Mouse (Mus musculus) hindbrain, postnatal 0 days (tissue): Measurements from ENCODE around the gene Slc6a1. TPM values are rescaled to one million over a fixed set of nuclear protein-coding genes. Genes with fewer than 3 reads are reported as not detected.

Source experiments
- ATAC-seq: fragments of 200-750 bp; cut with Nextera tagmentation; 2 replicates; pipeline ENCODE4 v1.8.0; 2017; ENCODE audit warnings: mild to moderate bottlenecking, moderate TSS enrichment, moderate library complexity
- DNase-seq: peaks from one replicate; pipeline ENCODE4 v3.0.0-alpha.2; 2015; ENCODE audit warnings: low spot score
- H3K27ac ChIP-seq: fragments of 300-500 bp; sonication (generic); 2 replicates; pipeline ENCODE4 v1.5.1; 2014; ENCODE audit warnings: mild to moderate bottlenecking
- H3K27me3 ChIP-seq: fragments of 300-500 bp; sonication (generic); 2 replicates; pipeline ENCODE4 v1.6.1; 2014; ENCODE audit warnings: low read length, mixed read lengths; ENCODE audit not compliant: insufficient read depth
- H3K36me3 ChIP-seq: fragments of 300-500 bp; sonication (generic); 2 replicates; pipeline ENCODE4 v1.6.1; 2014; ENCODE audit warnings: low read length, mixed read lengths; ENCODE audit not compliant: insufficient read depth
- H3K4me1 ChIP-seq: fragments of 300-500 bp; sonication (generic); 2 replicates; pipeline ENCODE4 v1.6.1; 2014; ENCODE audit warnings: antibody characterized with exemption, low read length, mixed read lengths; ENCODE audit not compliant: insufficient read depth
- H3K4me2 ChIP-seq: fragments of 300-500 bp; sonication (generic); 2 replicates; pipeline ENCODE4 v1.6.1; 2014; ENCODE audit warnings: low read depth, mild to moderate bottlenecking, low read length, moderate library complexity, mixed read lengths
- H3K4me3 ChIP-seq: fragments of 300-500 bp; sonication (generic); 2 replicates; pipeline ENCODE4 v1.5.1; 2014; ENCODE audit warnings: low read length
- H3K9ac ChIP-seq: fragments of 300-500 bp; sonication (generic); replicated peaks from 2 replicates; pipeline ENCODE4 v1.6.1; 2014; ENCODE audit warnings: mild to moderate bottlenecking, low read length, moderate library complexity, mixed read lengths
- H3K9me3 ChIP-seq: fragments of 300-500 bp; sonication (generic); 2 replicates; pipeline ENCODE4 v1.6.1; 2016; ENCODE audit warnings: low read length, mixed read lengths
- CTCF ChIP-seq: IDR thresholded peaks from 2 replicates; pipeline ENCODE4 v1.5.1; 2016; ENCODE audit warnings: antibody characterized with exemption, control low read depth, low read depth
- WGBS: fragments of 180-500 bp; shearing (Covaris S2); extraction: QIAGEN DNeasy Blood & Tissue Kit; methylation state at CpG from one replicate; pipeline ENCODE4 v1.1.7; 2014; 5-methylcytosine and 5-hydroxymethylcytosine counted together
- polyA plus RNA-seq: library from polyadenylated mRNA; unstranded; fragments of >200 nt; fragmentation: Nextera tagmentation; extraction: Ambion mirVana; gene quantifications from 2 replicates; pipeline ENCODE4 v1.2.1, GENCODE M21; 2015
- total RNA-seq: library from RNA; depleted of rRNA; stranded (reverse); fragments of >200 nt; gene quantifications from 2 replicates; pipeline ENCODE4 v1.2.3, GENCODE M21; 2014

The Slc6a1 gene
- total and polyA plus RNA-seq, 2 experiments from 2014 or later: 177 to 470 TPM

DNA sequence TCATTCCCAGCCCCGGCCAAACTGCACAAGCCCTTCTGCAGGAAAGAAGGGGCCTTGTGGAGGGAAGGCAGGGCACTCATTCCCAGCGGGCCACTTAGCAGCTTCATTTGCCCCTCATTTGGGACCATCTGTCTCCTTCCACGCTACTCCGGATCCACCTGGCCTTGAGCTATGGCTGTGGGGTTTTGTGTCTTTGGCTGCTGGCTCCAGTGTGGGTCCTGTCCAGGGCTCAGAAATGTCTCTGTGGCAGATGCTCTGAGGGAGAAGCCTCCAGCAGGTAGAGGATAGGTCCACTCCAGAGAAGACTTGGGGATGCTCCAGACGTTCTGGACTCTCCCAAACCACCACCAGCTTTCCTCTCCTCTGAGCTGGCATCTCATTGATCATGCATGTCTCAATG lies 11.6 kb upstream of the Slc6a1 start:
- peak; percentile 40 for DNase-seq
- Histone ChIP-seq H3K4me1 (peaks cover 12% of the 10 kb centered on the region), H3K9me3 (no peaks in the 10 kb centered on the region), H3K27ac (peak overlapping the region; percentile 6; the same call in 1 of the 2 replicates), H3K27me3 (no peaks in the 10 kb centered on the region), H3K4me2 (no peak overlapping the region), H3K9ac (no peak overlapping the region), H3K36me3 (no peaks in the 10 kb centered on the region), H3K4me3 (no peak overlapping the region)
- no peak for ATAC-seq
- no peak for TF ChIP-seq CTCF
- WGBS: 41% methylated on average over 5 of the region's 5 CpGs

DNA sequence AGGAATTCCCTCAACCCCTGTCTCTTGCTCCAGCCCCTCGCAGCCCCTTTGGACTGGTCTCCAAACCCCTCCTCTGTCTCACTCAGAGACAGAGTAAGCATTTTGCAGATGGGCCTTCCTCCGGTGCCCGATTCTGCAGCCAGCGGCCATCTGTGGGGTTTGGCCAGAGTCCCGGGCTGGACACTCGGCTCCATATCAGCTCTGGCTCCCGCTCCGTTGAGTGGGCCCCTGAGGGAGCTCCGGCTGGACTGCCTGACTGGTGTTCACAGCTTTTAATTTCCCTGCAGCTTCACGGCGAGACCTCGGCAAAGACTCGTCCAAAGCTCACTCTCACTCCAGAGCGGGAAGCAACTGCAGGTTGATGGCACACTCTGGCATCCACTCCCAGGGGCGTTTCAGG lies 10.2 kb upstream of the Slc6a1 start:
- TF ChIP-seq CTCF: no peak
- no peaks in the 10 kb centered on the region for H3K9me3 ChIP-seq
- H3K27ac ChIP-seq: peak overlapping the region; percentile 33; the same call in 1 of the 2 replicates
- no peaks in the 10 kb centered on the region for H3K27me3 ChIP-seq
- peaks cover 6% of the 10 kb centered on the region for H3K4me1 ChIP-seq
- H3K36me3 ChIP-seq: no peaks in the 10 kb centered on the region
- ATAC-seq (peak; percentile 49), DNase-seq (peak; percentile 77)
- H3K4me2 ChIP-seq: 0 out of 2 replicates have a peak overlapping the region, but pooled peaks have one; percentile 16
- WGBS: 43% methylated on average over 15 of the region's 15 CpGs
- no peak overlapping the region for H3K4me3 ChIP-seq
- no peak overlapping the region for H3K9ac ChIP-seq

DNA sequence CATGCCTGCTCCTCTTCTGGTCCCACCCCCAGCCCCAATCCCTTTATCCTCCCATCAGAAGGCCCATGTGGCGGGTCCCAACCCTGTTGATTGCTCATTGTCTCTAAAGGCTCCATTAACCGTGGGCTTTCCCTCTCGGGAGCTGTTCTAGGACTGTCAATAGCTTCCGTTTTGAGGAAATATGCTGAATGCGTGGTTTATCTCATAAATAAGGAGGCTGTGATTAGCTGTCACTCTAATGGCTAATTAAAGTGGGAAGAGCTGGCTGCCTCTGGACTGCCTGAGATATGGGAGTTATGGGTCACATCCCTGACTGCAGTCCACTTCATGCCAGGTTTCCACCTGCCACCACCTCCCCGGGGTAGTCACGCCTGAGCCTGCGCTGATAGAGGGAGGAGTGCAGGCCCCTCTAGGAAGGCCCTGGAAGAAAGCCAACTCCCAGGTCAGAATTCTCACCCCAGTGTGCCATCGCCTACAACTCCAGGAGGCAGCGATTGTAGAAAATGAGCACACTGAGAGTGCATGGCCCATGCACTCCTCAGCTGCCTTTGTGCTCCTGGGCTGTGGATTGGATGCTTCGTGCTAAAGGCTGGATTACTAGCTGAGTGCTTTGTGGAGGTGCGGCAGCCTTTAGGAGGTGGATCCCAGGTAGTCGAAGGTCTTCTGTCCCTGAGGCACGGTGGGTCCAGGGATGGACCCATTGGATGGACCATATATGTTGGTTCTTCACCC lies 8.3 kb upstream of the Slc6a1 start:
- Histone ChIP-seq H3K27ac (no peak overlapping the region), H3K36me3 (no peaks in the 10 kb centered on the region), H3K4me1 (peaks cover 6% of the 10 kb centered on the region), H3K9me3 (no peaks in the 10 kb centered on the region), H3K9ac (no peak overlapping the region), H3K27me3 (no peaks in the 10 kb centered on the region), H3K4me2 (no peak overlapping the region), H3K4me3 (no peak overlapping the region)
- ATAC-seq (no peak), DNase-seq (no peak)
- WGBS: 50% methylated on average over 14 of the region's 14 CpGs
- TF ChIP-seq CTCF: no peak

DNA sequence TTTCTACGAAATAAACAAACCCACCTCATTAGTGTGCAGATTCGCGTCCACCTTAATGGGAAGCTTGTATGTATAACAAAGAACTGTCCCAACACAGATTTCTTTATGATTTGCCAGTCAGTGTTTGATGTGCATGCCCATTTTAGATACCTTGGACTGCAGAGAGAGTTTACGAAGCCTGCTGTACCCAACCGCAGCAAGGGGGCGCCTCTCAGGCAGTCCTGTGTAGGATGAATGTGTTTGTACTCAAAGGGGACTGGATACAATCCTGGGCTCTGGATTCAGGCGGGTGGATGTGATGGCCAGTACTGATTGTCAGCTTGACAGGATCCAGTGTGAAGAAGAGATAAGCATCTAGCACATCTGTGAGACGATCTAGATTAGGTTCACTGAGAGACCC lies 6.6 kb upstream of the Slc6a1 start:
- H3K4me2 ChIP-seq: no peak overlapping the region
- no peak overlapping the region for H3K4me3 ChIP-seq
- TF ChIP-seq CTCF: peak; percentile 63
- no peaks in the 10 kb centered on the region for H3K9me3 ChIP-seq
- H3K27me3 ChIP-seq: no peaks in the 10 kb centered on the region
- no peak overlapping the region for H3K9ac ChIP-seq
- peaks cover 6% of the 10 kb centered on the region for H3K4me1 ChIP-seq
- ATAC-seq: no peak
- peak; percentile 44 for DNase-seq
- no peak overlapping the region for H3K27ac ChIP-seq
- 52% methylated on average over 8 of the region's 8 CpGs for WGBS
- H3K36me3 ChIP-seq: no peaks in the 10 kb centered on the region

DNA sequence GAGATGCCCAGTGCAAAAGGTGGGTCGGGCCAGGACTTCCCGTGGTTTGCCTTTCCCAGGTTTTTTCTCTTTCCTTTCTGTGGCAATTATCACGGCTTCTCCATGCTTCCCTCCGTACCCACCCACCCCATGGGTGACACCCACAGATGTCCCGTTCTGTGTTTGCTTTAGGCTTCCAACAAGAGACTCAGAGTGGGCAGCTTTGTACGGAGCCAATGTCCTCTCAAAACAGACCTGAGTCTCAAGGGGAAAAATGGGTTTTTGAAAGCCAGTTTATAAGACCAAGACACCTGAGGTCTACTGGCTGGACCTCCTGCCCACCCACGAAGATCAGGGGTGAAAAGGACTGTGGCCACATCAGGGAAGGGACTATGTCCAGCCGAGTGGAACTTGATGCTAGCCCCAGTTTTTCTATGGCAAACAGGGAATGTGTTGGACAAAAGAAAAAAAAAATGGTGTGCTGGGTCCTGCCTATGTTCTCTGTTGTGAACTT lies 889 bp downstream of the Slc6a1 start:
- no peaks in the 10 kb centered on the region for H3K36me3 ChIP-seq
- 4% methylated on average over 8 of the region's 8 CpGs for WGBS
- peak overlapping the region; percentile 76 for H3K4me3 ChIP-seq
- no peak for TF ChIP-seq CTCF
- DNase-seq: no peak
- H3K9me3 ChIP-seq: no peaks in the 10 kb centered on the region
- peak overlapping the region; percentile 72 for H3K4me2 ChIP-seq
- ATAC-seq: no peak
- no peaks in the 10 kb centered on the region for H3K27me3 ChIP-seq
- H3K4me1 ChIP-seq: peaks cover 28% of the 10 kb centered on the region
- H3K9ac ChIP-seq: peak overlapping the region; percentile 87
- peak overlapping the region; percentile 88 for H3K27ac ChIP-seq

DNA sequence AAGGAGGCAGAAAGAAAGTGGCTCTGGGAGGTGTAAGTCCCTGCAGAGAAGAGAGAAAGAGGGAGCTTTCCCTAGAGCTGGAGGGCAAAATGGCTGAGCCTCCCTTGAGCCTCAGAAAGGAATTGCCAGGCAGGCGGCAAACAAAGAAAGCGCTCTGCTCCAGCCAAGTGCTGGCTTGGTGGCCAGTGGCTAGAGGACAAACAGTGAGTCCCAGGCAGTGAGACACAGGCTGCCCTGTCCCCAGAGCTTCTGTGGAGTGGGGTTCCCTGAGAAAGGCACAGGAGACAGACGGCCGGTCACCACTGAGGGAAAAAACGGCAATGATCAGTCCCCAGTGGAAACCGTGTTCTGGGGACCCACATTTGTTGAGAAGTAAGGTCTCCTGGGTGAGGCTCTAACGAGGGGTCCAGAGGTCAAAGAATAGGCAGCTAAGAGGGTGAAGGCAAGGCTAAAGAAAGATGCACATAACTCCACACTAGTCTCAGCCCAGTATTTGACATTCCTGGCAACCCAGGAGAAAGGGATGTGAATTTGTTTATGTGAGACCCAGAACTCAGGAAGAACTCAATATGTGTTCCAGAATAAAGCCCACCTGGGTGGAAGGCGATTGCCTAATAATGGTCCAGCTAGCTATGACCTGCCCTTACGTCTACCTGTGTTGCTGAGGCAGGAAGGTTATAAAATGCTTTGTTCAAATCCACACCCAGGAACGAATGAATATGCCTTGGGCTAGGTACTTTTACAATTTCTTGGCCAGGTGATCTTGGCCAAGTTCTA lies 1.7 kb downstream of the Slc6a1 start:
- peak overlapping the region; percentile 88 for H3K27ac ChIP-seq
- peak overlapping the region; percentile 87 for H3K9ac ChIP-seq
- peak overlapping the region; percentile 72 for H3K4me2 ChIP-seq
- peak; percentile 41 for ATAC-seq
- WGBS: 33% methylated on average over 10 of the region's 10 CpGs
- no peak for TF ChIP-seq CTCF
- peaks cover 31% of the 10 kb centered on the region for H3K4me1 ChIP-seq
- H3K27me3 ChIP-seq: no peaks in the 10 kb centered on the region
- H3K9me3 ChIP-seq: no peaks in the 10 kb centered on the region
- no peaks in the 10 kb centered on the region for H3K36me3 ChIP-seq
- DNase-seq: peak; percentile 76
- H3K4me3 ChIP-seq: peak overlapping the region; percentile 76
